Mouse (Mus musculus) liver, adult 2 months (tissue): Measurements from ENCODE around the gene Vmp1. TPM values are rescaled to one million over a fixed set of nuclear protein-coding genes. Genes with fewer than 3 reads are reported as not detected.

ENCODE experiments used
- DNase-seq: peaks from one replicate; pipeline ENCODE4 v3.0.0-alpha.2; 2011; ENCODE audit warnings: low read depth, low spot score; ENCODE audit errors: extremely low read depth
- H3K27ac ChIP-seq: fragments of 200-500 bp; replicated peaks from 2 replicates; pipeline ENCODE4 v1.5.1; 2012; ENCODE audit warnings: low read depth, mild to moderate bottlenecking, control low read depth, inconsistent platforms, low read length; ENCODE audit not compliant: insufficient read depth
- H3K27me3 ChIP-seq: fragments of 200-500 bp; 2 replicates; pipeline ENCODE4 v1.6.1; 2012; ENCODE audit warnings: mild to moderate bottlenecking, moderate library complexity, low read length, inconsistent platforms; ENCODE audit not compliant: control insufficient read depth, insufficient read depth
- H3K36me3 ChIP-seq: fragments of 200-500 bp; 2 replicates; pipeline ENCODE4 v1.6.1; 2012; ENCODE audit warnings: low read length, inconsistent platforms; ENCODE audit not compliant: control insufficient read depth, insufficient read depth
- H3K4me1 ChIP-seq: fragments of 200-500 bp; 2 replicates; pipeline ENCODE4 v1.6.1; 2011; ENCODE audit warnings: low read length; ENCODE audit not compliant: control insufficient read depth, insufficient read depth
- H3K4me3 ChIP-seq: fragments of 200-500 bp; 2 replicates; pipeline ENCODE4 v1.5.1; 2011; ENCODE audit warnings: low read depth, mild to moderate bottlenecking, control low read depth, low read length, moderate library complexity; ENCODE audit not compliant: insufficient read depth
- H3K79me2 ChIP-seq: fragments of 200-500 bp; 2 replicates; pipeline ENCODE4 v1.6.1; 2012; ENCODE audit warnings: inconsistent platforms, mild to moderate bottlenecking, low read length, moderate library complexity; ENCODE audit not compliant: control insufficient read depth, insufficient read depth
- H3K9ac ChIP-seq: fragments of 200-500 bp; 2 replicates; pipeline ENCODE4 v1.6.1; 2012; ENCODE audit warnings: low read depth, mild to moderate bottlenecking, control low read depth, inconsistent platforms, low read length
- CTCF ChIP-seq: fragments of 200-500 bp; IDR thresholded peaks from 2 replicates; pipeline ENCODE4 v1.5.1; 2011; ENCODE audit warnings: low read depth, low read length, control low read depth
- POLR2A ChIP-seq: fragments of 200-500 bp; IDR thresholded peaks from 2 replicates; pipeline ENCODE4 v1.6.1; 2011; ENCODE audit warnings: low read length, control low read depth; ENCODE audit not compliant: insufficient read depth; ENCODE audit errors: extremely low read depth
- WGBS: fragments of 180-500 bp; shearing (Covaris S2); methylation state at CpG from one replicate; pipeline ENCODE4 v1.1.7; 2018; 5-methylcytosine and 5-hydroxymethylcytosine counted together
- polyA plus RNA-seq: library from polyadenylated mRNA; depleted of rRNA; stranded (reverse); fragments of >200 nt; gene quantifications from 2 replicates; pipeline ENCODE4 v1.2.3, GENCODE M21; 2012
- total RNA-seq: library from RNA; depleted of rRNA; stranded (reverse); fragments of >200 nt; gene quantifications from 2 replicates; pipeline ENCODE4 v1.2.3, GENCODE M21; 2014

The Vmp1 gene
- total and polyA plus RNA-seq, 2 experiments, result 37.8 to 93.6 TPM

DNA sequence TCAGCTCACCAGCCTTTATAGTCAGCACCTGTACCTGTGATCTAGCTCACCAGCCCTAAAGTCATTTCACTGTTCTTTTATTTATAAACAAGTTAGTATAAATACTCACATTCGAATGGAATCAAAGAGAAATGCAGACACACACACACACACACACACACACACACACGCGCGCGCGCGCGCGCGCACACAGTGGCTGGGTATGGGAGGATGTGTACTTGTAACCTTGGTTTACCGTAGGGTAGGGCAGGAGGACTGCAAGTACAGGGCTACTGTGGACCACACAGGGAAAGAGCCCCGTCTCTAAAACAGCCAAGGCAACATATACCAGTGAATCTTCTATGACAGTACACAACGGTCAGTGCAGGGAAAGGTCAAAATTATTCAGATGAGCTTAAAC, 62.5 kb downstream of the Vmp1 start:
- Histone ChIP-seq H3K27ac (no peak overlapping the region), H3K9ac (no peak overlapping the region), H3K4me3 (no peak overlapping the region), H3K4me1 (peaks cover 5% of the 10 kb centered on the region; the same call in 1 of the 2 replicates), H3K36me3 (peaks cover 5% of the 10 kb centered on the region; the same call in 1 of the 2 replicates), H3K27me3 (no peaks in the 10 kb centered on the region), H3K79me2 (peaks cover 11% of the 10 kb centered on the region; the same call in 1 of the 2 replicates)
- 98% methylated on average over 13 of the region's 13 CpGs for WGBS
- no peak for TF ChIP-seq CTCF
- no peak for TF ChIP-seq POLR2A
- no peak for DNase-seq

DNA sequence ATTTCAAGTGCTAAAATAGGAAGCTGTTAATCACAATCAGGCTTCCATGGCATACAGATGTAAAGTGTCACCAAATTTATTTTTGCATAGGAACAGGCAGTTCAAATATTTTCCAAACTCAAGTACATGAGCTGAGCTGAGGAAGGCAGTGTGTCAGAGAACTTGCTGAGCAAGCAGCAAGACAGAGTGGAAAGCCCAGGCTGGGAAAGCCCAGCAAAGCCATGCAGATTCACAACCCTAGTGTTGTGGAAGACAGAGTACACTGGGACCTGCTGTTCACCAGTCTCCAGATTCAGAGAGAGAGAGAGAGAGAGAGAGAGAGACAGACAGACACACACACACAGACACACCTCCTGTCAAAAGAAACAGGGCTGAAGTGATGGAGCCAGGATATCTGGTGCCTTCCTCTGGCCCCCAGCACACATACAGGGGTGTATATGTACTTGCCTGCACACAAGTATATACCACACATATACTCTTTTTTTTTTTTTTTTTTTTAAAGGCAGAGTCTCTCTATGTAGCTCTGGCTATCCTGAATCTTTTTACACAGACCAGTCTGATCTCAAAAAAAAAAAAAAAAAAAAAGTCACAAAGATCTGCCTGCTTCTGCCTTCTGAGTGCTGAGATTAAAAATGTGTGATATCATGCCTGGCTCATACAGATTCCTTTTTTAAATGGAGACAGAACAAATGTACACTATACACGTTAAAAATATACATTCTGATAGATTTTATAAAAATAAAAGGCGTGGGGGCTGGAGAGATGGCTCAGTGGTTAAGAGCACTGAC, 64.9 kb downstream of the Vmp1 start:
- no peak overlapping the region for H3K4me3 ChIP-seq
- no peak for DNase-seq
- 99% methylated on average over 2 of the region's 2 CpGs for WGBS
- peaks cover 6% of the 10 kb centered on the region; the same call in 1 of the 2 replicates for H3K79me2 ChIP-seq
- H3K27ac ChIP-seq, result no peak overlapping the region
- TF ChIP-seq CTCF (no peak), POLR2A (no peak)
- H3K36me3 ChIP-seq, result no peaks in the 10 kb centered on the region; the same call in 1 of the 2 replicates
- H3K4me1 ChIP-seq, result peaks cover 1% of the 10 kb centered on the region; the same call in 1 of the 2 replicates
- H3K27me3 ChIP-seq, result no peaks in the 10 kb centered on the region
- no peak overlapping the region for H3K9ac ChIP-seq

- Histone ChIP-seq H3K27me3 (no peaks in the 10 kb centered on the region), H3K79me2 (peaks cover 7% of the 10 kb centered on the region; the same call in 1 of the 2 replicates), H3K4me3 (no peak overlapping the region), H3K27ac (peak overlapping the region; percentile 51), H3K4me1 (peaks cover 1% of the 10 kb centered on the region; the same call in 1 of the 2 replicates), H3K36me3 (0 out of 2 replicates have a peak, but pooled peaks cover 4% of the 10 kb centered on the region), H3K9ac (no peak overlapping the region)
- WGBS, result 61% methylated on average over 5 of the region's 5 CpGs
- no peak for TF ChIP-seq CTCF
- TF ChIP-seq POLR2A, result no peak
- no peak for DNase-seq
Measured at GRCm38 (mm10) chr11:86614607-86615006, 69.0 kb downstream of the Vmp1 start.

DNA sequence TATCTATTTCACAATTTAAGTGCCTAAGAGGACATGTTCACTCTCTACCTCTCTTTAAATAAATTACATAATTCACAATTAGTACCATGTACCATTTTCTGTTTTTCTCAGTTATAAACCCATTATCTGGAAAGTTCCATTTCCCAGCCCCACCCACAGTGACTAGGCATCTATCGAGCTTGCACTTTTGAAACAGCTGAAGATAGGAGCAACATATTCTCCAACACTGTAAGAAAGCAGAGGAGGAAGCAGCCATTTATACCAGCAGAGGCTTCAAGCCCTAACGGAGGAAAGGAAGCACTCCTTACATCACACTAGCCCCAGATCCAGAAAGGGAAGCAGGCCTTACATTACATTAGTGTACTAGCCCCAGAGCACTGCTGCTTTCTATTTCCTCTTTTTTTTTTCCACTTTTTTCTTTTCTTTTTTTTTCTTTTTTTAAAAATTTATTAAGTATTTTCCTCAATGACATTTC, 69.5 kb downstream of the Vmp1 start:
- H3K4me3 ChIP-seq, result no peak overlapping the region
- 2% methylated on average over 2 of the region's 2 CpGs for WGBS
- no peaks in the 10 kb centered on the region for H3K27me3 ChIP-seq
- DNase-seq, result peak; percentile 86
- 0 out of 2 replicates have a peak, but pooled peaks cover 4% of the 10 kb centered on the region for H3K36me3 ChIP-seq
- H3K4me1 ChIP-seq, result peaks cover 1% of the 10 kb centered on the region; the same call in 1 of the 2 replicates
- H3K9ac ChIP-seq, result peak overlapping the region; percentile 29
- peak overlapping the region; percentile 78 for H3K27ac ChIP-seq
- TF ChIP-seq CTCF (no peak), POLR2A (no peak)
- peaks cover 7% of the 10 kb centered on the region; the same call in 1 of the 2 replicates for H3K79me2 ChIP-seq

- Histone ChIP-seq H3K9ac (no peak overlapping the region), H3K27ac (no peak overlapping the region), H3K36me3 (peaks cover 11% of the 10 kb centered on the region), H3K27me3 (no peaks in the 10 kb centered on the region), H3K4me1 (peaks cover 1% of the 10 kb centered on the region; the same call in 1 of the 2 replicates), H3K4me3 (no peak overlapping the region), H3K79me2 (peaks cover 7% of the 10 kb centered on the region; the same call in 1 of the 2 replicates)
- WGBS, result 96% methylated on average over 1 of the region's 1 CpGs
- no peak for TF ChIP-seq POLR2A
- TF ChIP-seq CTCF, result no peak
- no peak for DNase-seq
Measured at GRCm38 (mm10) chr11:86611991-86612390, 71.6 kb downstream of the Vmp1 start.
